Mouse (Mus musculus) neural tube, embryonic 10.5 days (tissue): ENCODE measurements around the gene St3gal4.

Experiments used
- DNase-seq: peaks from one replicate; pipeline ENCODE4 v3.0.0-alpha.2; 2017; ENCODE audit warnings: low spot score; ENCODE audit errors: extremely low spot score

Gene St3gal4

GRCm38 (mm10) chr9:35107396-35107795, 11.7 kb downstream of the St3gal4 start:
- no peak for DNase-seq

GRCm38 (mm10) chr9:35105884-35106880, 12.9 kb downstream of the St3gal4 start:
- DNase-seq = no peak

GRCm38 (mm10) chr9:35105438-35105837, 13.6 kb downstream of the St3gal4 start:
- DNase-seq = no peak

GRCm38 (mm10) chr9:35104711-35105110, 14.4 kb downstream of the St3gal4 start:
- no peak for DNase-seq

- no peak for DNase-seq
These were observed 20.3 kb downstream of the St3gal4 start for GRCm38 (mm10) chr9:35098762-35099161.

- DNase-seq = no peak
These were observed 21.2 kb downstream of the St3gal4 start for GRCm38 (mm10) chr9:35097901-35098300.

GRCm38 (mm10) chr9:35095726-35096125, 23.3 kb downstream of the St3gal4 start:
- DNase-seq = no peak

- DNase-seq = no peak
These were observed 25.7 kb downstream of the St3gal4 start for GRCm38 (mm10) chr9:35093350-35093749.

GRCm38 (mm10) chr9:35092904-35093303, 26.2 kb downstream of the St3gal4 start:
- no peak for DNase-seq

GRCm38 (mm10) chr9:35061446-35061845, 57.6 kb downstream of the St3gal4 start:
- no peak for DNase-seq

GRCm38 (mm10) chr9:35059881-35060280, 59.2 kb downstream of the St3gal4 start:
- DNase-seq = no peak

- no peak for DNase-seq
These were observed 60.3 kb downstream of the St3gal4 start for GRCm38 (mm10) chr9:35058596-35059354.

- DNase-seq = no peak
These were observed 60.9 kb downstream of the St3gal4 start for GRCm38 (mm10) chr9:35058186-35058585.

GRCm38 (mm10) chr9:35057631-35058030, 61.4 kb downstream of the St3gal4 start:
- DNase-seq = no peak

- DNase-seq = no peak
These were observed 62.5 kb downstream of the St3gal4 start for GRCm38 (mm10) chr9:35056611-35057010.

- no peak for DNase-seq
These were observed 63.3 kb downstream of the St3gal4 start for GRCm38 (mm10) chr9:35055528-35056330.

GRCm38 (mm10) chr9:35053669-35054068, 65.4 kb downstream of the St3gal4 start:
- DNase-seq = no peak

GRCm38 (mm10) chr9:35053081-35053480, 66.0 kb downstream of the St3gal4 start:
- no peak for DNase-seq

GRCm38 (mm10) chr9:35052671-35053070, 66.4 kb downstream of the St3gal4 start:
- no peak for DNase-seq

GRCm38 (mm10) chr9:35051666-35052065, 67.4 kb downstream of the St3gal4 start:
- no peak for DNase-seq

- no peak for DNase-seq
These were observed 68.2 kb downstream of the St3gal4 start for GRCm38 (mm10) chr9:35050701-35051454.
